ENCODE assay signal across 13 mouse cellular contexts in the genomic region with DNA sequence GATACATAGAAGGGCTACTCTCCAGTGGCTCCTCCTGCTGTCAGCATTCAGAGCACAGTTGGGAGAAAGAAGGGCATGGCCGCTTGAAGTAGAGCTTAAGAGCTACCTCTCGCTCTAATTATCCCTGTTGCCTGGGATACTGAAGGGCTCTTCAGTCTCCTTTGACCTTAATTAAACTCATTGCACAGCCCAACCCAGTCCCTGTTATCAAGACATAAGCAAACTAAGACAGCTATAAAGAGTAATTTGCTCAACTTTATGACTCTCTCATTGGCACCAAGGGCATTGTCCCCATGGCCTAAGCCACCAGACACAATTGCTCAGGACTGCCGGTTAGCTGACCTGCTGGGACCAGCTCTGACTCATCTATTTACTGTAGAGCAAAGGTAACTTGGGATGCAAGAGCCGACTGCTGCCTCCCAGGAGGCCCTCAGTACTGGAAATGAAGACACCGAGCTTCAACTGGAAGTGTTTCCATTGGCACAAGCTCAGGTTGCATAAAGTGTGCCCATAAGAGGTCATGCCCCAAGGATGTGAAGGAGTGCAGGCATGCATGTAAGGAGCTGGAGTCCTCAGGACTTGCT.
DNase-seq lines count a peak whose midpoint lies in the region; ATAC-seq and TF ChIP-seq lines count a peak whose summit lies in the region.
"Had no signal": no experiment of that assay in that cellular context is flagged by ENCODE, and none has a peak within 500 bp of the region (broad histone marks: within the 10 kb centered on the region; RNA-seq: fewer than 3 reads in every experiment).

No protein-coding gene starts in this region.

- DNase-seq in urinary bladder, postnatal 14 days (ENCODE audit: low spot score): peak; percentile 15
- no peak for DNase-seq in urinary bladder, postnatal 25 days (ENCODE audit: low spot score)
- peak; percentile 86 for DNase-seq in kidney, adult 2 months
- DNase-seq in cerebellum, adult 2 months: no peak
- no peak for DNase-seq in thymus, postnatal 4 days
- DNase-seq: cerebellum, postnatal 36 days; gastrocnemius, postnatal 10 days; heart, postnatal 36 days; thymus, postnatal 14 days had no signal

- no peak overlapping the region for H3K4me2 ChIP-seq in lung, embryonic 15.5 days
- H3K4me2 ChIP-seq in midbrain, embryonic 13.5 days (replicated peaks): no peak overlapping the region
- H3K4me2 ChIP-seq: neural tube, embryonic 13.5 days had no signal

- ATAC-seq in lung, embryonic 15.5 days (ENCODE audit: borderline replicate concordance, extremely low read depth, low FRiP score, low TSS enrichment): no peak
- ATAC-seq in midbrain, embryonic 13.5 days: no peak

- no peak for TF ChIP-seq POLR2A in kidney, adult 2 months (IDR thresholded peaks at IDR 0.05; ENCODE audit: low read depth, low read length)
- no peak for TF ChIP-seq POLR2A in cerebellum, adult 2 months (IDR thresholded peaks at IDR 0.05; ENCODE audit: borderline replicate concordance, insufficient read depth, low read length)

- peaks cover 35% of the 10 kb centered on the region for H3K4me1 ChIP-seq in kidney, adult 2 months (ENCODE audit: control insufficient read depth, insufficient read depth, low read length)
- H3K4me1 ChIP-seq in lung, embryonic 15.5 days: peaks cover 33% of the 10 kb centered on the region
- H3K4me1 ChIP-seq in cerebellum, adult 2 months (ENCODE audit: control insufficient read depth, insufficient read depth, low read length): no peaks in the 10 kb centered on the region; the same call in 1 of the 2 replicates
- H3K4me1 ChIP-seq in midbrain, embryonic 13.5 days (replicated peaks): 0 out of 2 replicates have a peak, but pooled peaks cover 16% of the 10 kb centered on the region

- 49% methylated on average over 5 of the region's 5 CpGs for WGBS in kidney, adult 2 months
- WGBS in lung, embryonic 15.5 days: 68% methylated on average over 5 of the region's 5 CpGs
- 70% methylated on average over 5 of the region's 5 CpGs for WGBS in cerebellum, adult 2 months
- WGBS in midbrain, embryonic 13.5 days: 68% methylated on average over 5 of the region's 5 CpGs

- no peak overlapping the region for H3K9ac ChIP-seq in lung, embryonic 15.5 days
- no peak overlapping the region for H3K9ac ChIP-seq in midbrain, embryonic 13.5 days (replicated peaks)
- H3K9ac ChIP-seq: neural tube, embryonic 13.5 days had no signal

- no peaks in the 10 kb centered on the region for H3K9me3 ChIP-seq in lung, embryonic 15.5 days
- no peaks in the 10 kb centered on the region for H3K9me3 ChIP-seq in midbrain, embryonic 13.5 days
- H3K9me3 ChIP-seq: megakaryocyte, embryonic 14.5 days; neural tube, embryonic 13.5 days had no signal

- H3K36me3 ChIP-seq in kidney, adult 2 months (ENCODE audit: control insufficient read depth, insufficient read depth, low read length): no peaks in the 10 kb centered on the region
- H3K36me3 ChIP-seq in lung, embryonic 15.5 days: no peaks in the 10 kb centered on the region
- H3K36me3 ChIP-seq in midbrain, embryonic 13.5 days: no peaks in the 10 kb centered on the region
- H3K36me3 ChIP-seq: neural tube, embryonic 13.5 days had no signal

- H3K4me3 ChIP-seq in kidney, adult 2 months (ENCODE audit: insufficient read depth, low read depth, low read length): no peak overlapping the region
- H3K4me3 ChIP-seq in lung, embryonic 15.5 days: no peak overlapping the region
- no peak overlapping the region for H3K4me3 ChIP-seq in cerebellum, adult 2 months (replicated peaks; ENCODE audit: insufficient read depth, low read depth, low read length)
- H3K4me3 ChIP-seq in midbrain, embryonic 13.5 days (replicated peaks): no peak overlapping the region
- H3K4me3 ChIP-seq: megakaryocyte, embryonic 14.5 days; neural tube, embryonic 13.5 days had no signal

- no peaks in the 10 kb centered on the region for H3K27me3 ChIP-seq in kidney, adult 2 months (replicated peaks; ENCODE audit: control insufficient read depth, insufficient read depth, low read length)
- no peaks in the 10 kb centered on the region for H3K27me3 ChIP-seq in lung, embryonic 15.5 days
- no peaks in the 10 kb centered on the region for H3K27me3 ChIP-seq in cerebellum, adult 2 months (ENCODE audit: control insufficient read depth, insufficient read depth, low read length)
- no peaks in the 10 kb centered on the region for H3K27me3 ChIP-seq in midbrain, embryonic 13.5 days
- H3K27me3 ChIP-seq: neural tube, embryonic 13.5 days had no signal

- 0 out of 2 replicates have a peak, but pooled peaks have one; percentile 11 for TF ChIP-seq CTCF in kidney, adult 2 months (conservative IDR thresholded peaks at IDR 0.05; ENCODE audit: insufficient read depth, insufficient read length, low read depth, low read length)
- no peak for TF ChIP-seq CTCF in cerebellum, adult 2 months (IDR thresholded peaks at IDR 0.05; ENCODE audit: borderline replicate concordance, insufficient read depth, low read depth, low read length)

- H3K27ac ChIP-seq in kidney, adult 2 months (ENCODE audit: insufficient read depth, low read depth, low read length): peak overlapping the region; percentile 45
- H3K27ac ChIP-seq in lung, embryonic 15.5 days: peak overlapping the region; percentile 85
- H3K27ac ChIP-seq in cerebellum, adult 2 months (ENCODE audit: insufficient read depth, low read length): no peak overlapping the region
- no peak overlapping the region for H3K27ac ChIP-seq in midbrain, embryonic 13.5 days
- H3K27ac ChIP-seq: neural tube, embryonic 13.5 days had no signal

Comparison
In these comparisons a context has a peak if more than half of its experiments do, and no peak if none do; other contexts are left out.
1. DNase-seq: peak in urinary bladder, postnatal 14 days (single experiment) and kidney, adult 2 months (single experiment); none in urinary bladder, postnatal 25 days (single experiment), cerebellum, adult 2 months (0 of 2) and thymus, postnatal 4 days (single experiment).
2. H3K27ac ChIP-seq: peak in kidney, adult 2 months (single experiment) and lung, embryonic 15.5 days (single experiment); none in cerebellum, adult 2 months (single experiment) and midbrain, embryonic 13.5 days (single experiment).